Mouse (Mus musculus) embryonic facial prominence, embryonic 11.5 days (tissue): ENCODE measurements around the gene Smim14. TPM values are rescaled to one million over a fixed set of nuclear protein-coding genes. Genes with fewer than 3 reads are reported as not detected.
"Not testable (repeated sequence)": the region's sequence is repeated elsewhere in the genome, so short reads cannot be mapped to it uniquely, and the experiment has no call there.

Experiments
- ATAC-seq: fragments of 200-750 bp; cut with Nextera tagmentation; replicated peaks from 2 replicates; pipeline ENCODE4 v1.8.0; 2017; ENCODE audit warnings: low read depth; ENCODE audit not compliant: insufficient number of reproducible peaks, low FRiP score, low TSS enrichment
- DNase-seq: peaks from one replicate; pipeline ENCODE4 v3.0.0-alpha.2; 2015; ENCODE audit warnings: low spot score
- H3K27ac ChIP-seq: fragments of 300-500 bp; sonication (generic); replicated peaks from 2 replicates; pipeline ENCODE4 v1.5.1; 2014; ENCODE audit warnings: mild to moderate bottlenecking, low read depth, low read length, control low read depth
- H3K27me3 ChIP-seq: fragments of 300-500 bp; sonication (generic); 2 replicates; pipeline ENCODE4 v1.6.1; 2014; ENCODE audit warnings: mild to moderate bottlenecking, low read length, moderate library complexity, mixed read lengths; ENCODE audit not compliant: control insufficient read depth, insufficient read depth
- H3K36me3 ChIP-seq: fragments of 300-500 bp; sonication (generic); replicated peaks from 2 replicates; pipeline ENCODE4 v1.6.1; 2014; ENCODE audit warnings: low read depth, mild to moderate bottlenecking, low read length, moderate library complexity, mixed read lengths; ENCODE audit not compliant: control insufficient read depth, insufficient read depth
- H3K4me1 ChIP-seq: fragments of 300-500 bp; sonication (generic); 2 replicates; pipeline ENCODE4 v1.6.1; 2014; ENCODE audit warnings: low read length, mixed read lengths; ENCODE audit not compliant: control insufficient read depth, insufficient read depth
- H3K4me2 ChIP-seq: fragments of 300-500 bp; sonication (generic); 2 replicates; pipeline ENCODE4 v1.6.1; 2014; ENCODE audit warnings: low read depth, mild to moderate bottlenecking, control low read depth, low read length, moderate library complexity
- H3K4me3 ChIP-seq: fragments of 300-500 bp; sonication (generic); 2 replicates; pipeline ENCODE4 v1.5.1; 2014; ENCODE audit warnings: low read depth, low read length, control low read depth
- H3K9ac ChIP-seq: fragments of 300-500 bp; sonication (generic); replicated peaks from 2 replicates; pipeline ENCODE4 v1.6.1; 2014; ENCODE audit warnings: mild to moderate bottlenecking, control low read depth, low read length
- H3K9me3 ChIP-seq: fragments of 300-500 bp; sonication (generic); replicated peaks from 2 replicates; pipeline ENCODE4 v1.6.1; 2016; ENCODE audit warnings: mild to moderate bottlenecking, low read length, inconsistent platforms, mixed read lengths; ENCODE audit not compliant: control insufficient read depth
- WGBS: fragments of 180-500 bp; shearing (Covaris S2); extraction: QIAGEN DNeasy Blood & Tissue Kit; methylation state at CpG from one replicate; pipeline ENCODE4 v1.1.7; 2014; 5-methylcytosine and 5-hydroxymethylcytosine counted together
- polyA plus RNA-seq: library from polyadenylated mRNA; unstranded; fragments of >200 nt; fragmentation: Nextera tagmentation; extraction: Ambion mirVana; gene quantifications from 2 replicates; pipeline ENCODE4 v1.2.1, GENCODE M21; 2014

Gene Smim14
- polyA plus RNA-seq, 1 experiment from 2014 or later: 77.6 TPM

- peak overlapping the region; percentile 98 for H3K4me3 ChIP-seq
- 84% methylated on average over 10 of the region's 10 CpGs for WGBS
- H3K4me2 ChIP-seq: peak overlapping the region; percentile 72
- peak overlapping the region; percentile 98 for H3K9ac ChIP-seq
- not testable (repeated sequence) for H3K4me1 ChIP-seq, H3K36me3 ChIP-seq, DNase-seq, ATAC-seq, H3K9me3 ChIP-seq, H3K27me3 ChIP-seq
- H3K27ac ChIP-seq: 0 out of 2 replicates have a peak overlapping the region, but pooled peaks have one; percentile 99
Measured at GRCm38 (mm10) chr5:65536068-65536465, 917 bp downstream of the Smim14 start.

DNA sequence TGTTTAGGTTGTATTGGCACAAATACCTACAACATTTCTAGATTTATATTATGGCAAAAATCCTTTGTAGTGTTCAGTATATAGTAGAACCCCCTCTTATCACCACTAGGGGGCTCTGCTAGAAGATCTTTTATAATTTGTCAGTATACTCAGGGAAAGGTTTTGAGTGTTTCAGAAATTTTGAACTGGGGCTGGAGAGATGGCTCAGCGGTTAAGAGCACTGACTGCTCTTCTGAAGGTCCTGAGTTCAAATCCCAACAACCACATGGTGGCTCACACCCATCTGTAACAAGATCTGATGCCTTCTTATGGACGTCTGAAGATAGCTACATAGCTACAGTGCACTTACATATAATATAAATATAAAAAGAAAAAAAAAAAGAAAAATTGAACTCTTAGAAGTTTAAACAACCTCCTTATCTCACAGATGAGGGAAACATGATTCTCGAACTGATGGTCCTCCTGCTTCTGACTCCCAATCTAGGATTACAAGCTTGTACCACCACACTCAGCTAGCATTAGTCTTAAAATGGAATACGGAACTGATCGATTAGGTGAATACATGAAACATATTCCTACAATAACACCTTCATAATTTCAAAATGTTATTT lies 1.4 kb downstream of the Smim14 start:
- Histone ChIP-seq H3K4me1 (no peaks in the 10 kb centered on the region), H3K36me3 (no peaks in the 10 kb centered on the region), H3K27me3 (no peaks in the 10 kb centered on the region), H3K9me3 (no peaks in the 10 kb centered on the region), H3K9ac (no peak overlapping the region), H3K4me3 (no peak overlapping the region), H3K27ac (no peak overlapping the region), H3K4me2 (no peak overlapping the region)
- 75% methylated on average over 5 of the region's 5 CpGs for WGBS
- no peak for ATAC-seq
- peak; percentile 73 for DNase-seq

DNA sequence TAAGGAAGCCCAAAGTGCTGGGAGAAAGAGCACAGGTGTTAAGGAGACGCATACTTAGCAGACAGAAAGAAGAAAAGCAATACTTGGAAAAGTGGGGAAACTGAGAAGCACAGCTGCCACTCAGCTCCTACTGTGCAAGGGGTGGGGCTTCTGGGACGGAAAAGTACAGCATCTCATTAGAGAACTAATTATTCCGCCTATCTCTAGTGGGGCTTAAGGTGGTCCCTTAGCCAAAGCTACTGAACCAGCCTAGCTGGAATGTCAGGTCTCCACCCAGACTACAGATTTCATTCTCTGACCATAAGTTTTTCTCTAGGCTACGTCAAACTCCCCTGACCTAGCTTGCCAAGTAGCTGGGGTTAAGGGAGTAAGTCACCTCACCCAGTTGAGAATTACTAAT lies 2.5 kb downstream of the Smim14 start:
- H3K36me3 ChIP-seq: no peaks in the 10 kb centered on the region

GRCm38 (mm10) chr5:65531283-65531682 lies 5.7 kb downstream of the Smim14 start:
- Histone ChIP-seq H3K36me3 (no peaks in the 10 kb centered on the region), H3K27me3 (no peaks in the 10 kb centered on the region), H3K9me3 (no peaks in the 10 kb centered on the region), H3K4me1 (no peaks in the 10 kb centered on the region), H3K9ac (no peak overlapping the region), H3K4me3 (no peak overlapping the region), H3K4me2 (no peak overlapping the region), H3K27ac (no peak overlapping the region)
- ATAC-seq: no peak
- DNase-seq: no peak
- WGBS: 70% methylated on average over 3 of the region's 3 CpGs

More for the DNA sequence above, 2.5 kb downstream of the Smim14 start:
- no peak overlapping the region for H3K4me2 ChIP-seq
- no peaks in the 10 kb centered on the region for H3K27me3 ChIP-seq
- no peak overlapping the region for H3K4me3 ChIP-seq
- ATAC-seq (no peak), DNase-seq (no peak)
- H3K9ac ChIP-seq: no peak overlapping the region
- H3K27ac ChIP-seq: no peak overlapping the region
- no peaks in the 10 kb centered on the region for H3K4me1 ChIP-seq
- 66% methylated on average over 4 of the region's 4 CpGs for WGBS
- no peaks in the 10 kb centered on the region for H3K9me3 ChIP-seq

- H3K4me1 ChIP-seq: no peaks in the 10 kb centered on the region
- WGBS: 6% methylated on average over 8 of the region's 8 CpGs
- H3K9ac ChIP-seq: no peak overlapping the region
- ATAC-seq (no peak), DNase-seq (no peak)
- no peaks in the 10 kb centered on the region for H3K36me3 ChIP-seq
- no peak overlapping the region for H3K4me3 ChIP-seq
- H3K27ac ChIP-seq: no peak overlapping the region
- H3K9me3 ChIP-seq: no peaks in the 10 kb centered on the region
- no peaks in the 10 kb centered on the region for H3K27me3 ChIP-seq
- H3K4me2 ChIP-seq: no peak overlapping the region
Measured at GRCm38 (mm10) chr5:65525674-65526443, 11.1 kb downstream of the Smim14 start.

- H3K4me1 ChIP-seq: no peaks in the 10 kb centered on the region
- WGBS: 74% methylated on average over 4 of the region's 4 CpGs
- no peak overlapping the region for H3K27ac ChIP-seq
- DNase-seq: no peak
- no peak overlapping the region for H3K9ac ChIP-seq
- H3K27me3 ChIP-seq: no peaks in the 10 kb centered on the region
- H3K4me3 ChIP-seq: no peak overlapping the region
- no peaks in the 10 kb centered on the region for H3K9me3 ChIP-seq
- no peak overlapping the region for H3K4me2 ChIP-seq
- H3K36me3 ChIP-seq: no peaks in the 10 kb centered on the region
- no peak for ATAC-seq
Measured at GRCm38 (mm10) chr5:65524831-65525230, 12.2 kb downstream of the Smim14 start.

- no peaks in the 10 kb centered on the region for H3K27me3 ChIP-seq
- WGBS: 86% methylated on average over 1 of the region's 1 CpGs
Measured at GRCm38 (mm10) chr5:65521803-65522202, 15.2 kb downstream of the Smim14 start.

DNA sequence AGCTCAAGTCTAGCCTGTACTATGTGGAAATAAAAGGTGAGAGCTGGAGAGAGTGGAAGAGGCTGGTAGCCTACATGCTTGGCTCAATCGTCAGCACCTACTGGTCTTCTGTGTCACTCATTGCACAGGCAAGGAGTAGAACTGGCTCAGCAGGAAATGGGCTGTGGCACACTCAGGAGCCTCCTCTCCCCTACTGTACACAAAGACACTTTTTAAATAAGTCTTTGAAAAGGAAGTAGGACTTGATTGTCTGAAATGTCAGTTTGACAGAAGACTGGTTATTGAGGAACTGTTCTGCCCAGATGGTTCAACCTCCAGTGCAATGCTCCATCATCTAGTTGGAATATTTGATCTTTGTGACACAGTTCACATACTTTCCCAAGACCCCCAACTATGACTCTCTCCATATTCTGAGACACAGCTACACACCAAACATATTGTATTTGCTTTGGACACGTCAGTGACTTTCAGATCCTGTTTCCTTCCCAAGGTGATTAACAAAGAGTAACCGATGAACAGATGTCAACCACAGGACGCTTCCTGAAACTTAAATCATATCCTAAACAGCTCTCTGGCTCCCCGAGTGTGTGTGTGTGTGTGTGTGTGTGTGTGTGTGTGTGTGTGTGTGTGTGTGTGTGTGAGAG lies 22.2 kb downstream of the Smim14 start:
- no peak overlapping the region for H3K9ac ChIP-seq
- no peaks in the 10 kb centered on the region for H3K9me3 ChIP-seq
- no peaks in the 10 kb centered on the region for H3K4me1 ChIP-seq
- no peak for DNase-seq
- H3K27me3 ChIP-seq: no peaks in the 10 kb centered on the region
- 55% methylated on average over 5 of the region's 5 CpGs for WGBS
- no peaks in the 10 kb centered on the region for H3K36me3 ChIP-seq
- H3K27ac ChIP-seq: no peak overlapping the region
- ATAC-seq: no peak
- no peak overlapping the region for H3K4me2 ChIP-seq
- no peak overlapping the region for H3K4me3 ChIP-seq

More at GRCm38 (mm10) chr5:65521803-65522202, 15.2 kb downstream of the Smim14 start:
- Histone ChIP-seq H3K4me1 (no peaks in the 10 kb centered on the region), H3K36me3 (no peaks in the 10 kb centered on the region), H3K9me3 (no peaks in the 10 kb centered on the region), H3K4me3 (no peak overlapping the region), H3K4me2 (no peak overlapping the region), H3K9ac (no peak overlapping the region), H3K27ac (no peak overlapping the region)
- no peak for ATAC-seq
- DNase-seq: no peak
